Mouse (Mus musculus) forebrain, embryonic 10.5 days (tissue): ENCODE results near the gene Trcg1. TPM values are rescaled to one million over a fixed set of nuclear protein-coding genes. Genes with fewer than 3 reads are reported as not detected.
A peak's percentile ranks its signal among the peaks of the same experiment; 100 is the strongest.

Experiments used
- DNase-seq: peaks from one replicate; pipeline ENCODE4 v3.0.0-alpha.2; 2017; ENCODE audit warnings: low spot score; ENCODE audit errors: extremely low spot score
- H3K27ac ChIP-seq: fragments of 300-500 bp; sonication (generic); 2 replicates; pipeline ENCODE4 v1.5.1; 2016; ENCODE audit warnings: mild to moderate bottlenecking
- H3K27me3 ChIP-seq: fragments of 300-500 bp; sonication (generic); 2 replicates; pipeline ENCODE4 v1.6.1; 2016; ENCODE audit warnings: mild to moderate bottlenecking; ENCODE audit not compliant: poor library complexity, severe bottlenecking
- H3K36me3 ChIP-seq: fragments of 300-500 bp; sonication (generic); replicated peaks from 2 replicates; pipeline ENCODE4 v1.6.1; 2016; ENCODE audit warnings: mild to moderate bottlenecking, moderate library complexity
- H3K4me1 ChIP-seq: fragments of 300-500 bp; sonication (generic); 2 replicates; pipeline ENCODE4 v1.6.1; 2016
- H3K4me3 ChIP-seq: fragments of 300-500 bp; sonication (generic); 2 replicates; pipeline ENCODE4 v1.5.1; 2016; ENCODE audit warnings: mild to moderate bottlenecking, moderate library complexity
- H3K9me3 ChIP-seq: fragments of 300-500 bp; sonication (generic); 2 replicates; pipeline ENCODE4 v1.6.1; 2016; ENCODE audit warnings: mild to moderate bottlenecking, moderate library complexity
- WGBS: fragments of 180-500 bp; shearing (Covaris S2); methylation state at CpG from one replicate; pipeline ENCODE4 v1.1.7; 2016; 5-methylcytosine and 5-hydroxymethylcytosine counted together
- polyA plus RNA-seq: library from polyadenylated mRNA; unstranded; fragments of >200 nt; fragmentation: Nextera tagmentation; extraction: Ambion mirVana; gene quantifications from 2 replicates; pipeline ENCODE4 v1.2.1, GENCODE M21; 2016

Gene Trcg1
- polyA plus RNA-seq, 1 experiment from 2014 or later: 0.05 TPM

DNA sequence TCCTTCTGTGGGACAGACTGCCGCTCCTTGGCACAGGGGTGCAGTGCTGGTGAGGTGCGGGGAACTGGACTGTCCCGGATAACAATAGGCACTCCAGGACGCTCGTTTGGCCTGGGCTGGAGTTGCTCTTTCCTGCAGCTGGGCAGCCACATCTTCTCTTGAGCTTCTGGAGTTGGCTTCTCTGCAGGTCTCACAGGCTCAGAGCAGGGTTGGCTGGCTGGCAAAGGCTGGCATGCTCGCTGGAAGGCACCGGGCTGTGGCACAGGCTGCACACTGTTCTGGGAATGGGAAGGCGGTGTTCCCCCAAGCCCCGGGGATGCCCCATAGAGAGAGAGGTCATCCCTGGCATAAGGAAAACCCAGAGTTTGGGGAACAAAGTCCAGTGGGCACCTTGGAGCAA lies 21.3 kb downstream of the Trcg1 start:
- DNase-seq: no peak
- Histone ChIP-seq H3K9me3 (no peaks in the 10 kb centered on the region), H3K36me3 (peaks cover 64% of the 10 kb centered on the region), H3K4me1 (peaks cover 31% of the 10 kb centered on the region), H3K4me3 (no peak overlapping the region), H3K27me3 (peaks cover 12% of the 10 kb centered on the region), H3K27ac (no peak overlapping the region)
- 93% methylated on average over 9 of the region's 9 CpGs for WGBS

DNA sequence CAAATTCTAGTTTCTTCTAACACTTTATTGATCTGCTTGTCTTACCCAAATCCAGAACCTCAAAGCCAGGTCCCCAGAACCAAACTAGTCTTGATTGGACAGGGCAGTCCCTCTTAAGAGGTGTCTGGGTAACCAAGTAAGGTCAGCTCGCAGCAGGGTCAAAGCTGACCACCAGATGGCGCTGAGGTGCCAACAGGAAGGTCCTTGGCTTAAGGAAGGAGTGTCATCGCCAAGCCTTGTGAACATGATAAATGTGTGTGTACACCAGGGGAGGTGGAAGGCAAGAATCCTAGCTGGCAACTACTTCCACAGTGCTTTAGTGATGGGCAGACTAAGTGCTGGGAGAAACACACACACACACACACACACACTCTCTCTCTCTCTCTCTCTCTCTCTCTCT lies 23.4 kb downstream of the Trcg1 start:
- Histone ChIP-seq H3K27me3 (peaks cover 33% of the 10 kb centered on the region), H3K27ac (no peak overlapping the region), H3K4me3 (no peak overlapping the region), H3K9me3 (no peaks in the 10 kb centered on the region), H3K4me1 (peaks cover 46% of the 10 kb centered on the region), H3K36me3 (peaks cover 43% of the 10 kb centered on the region)
- 14% methylated on average over 3 of the region's 3 CpGs for WGBS
- peak; percentile 85 for DNase-seq

- peaks cover 31% of the 10 kb centered on the region for H3K36me3 ChIP-seq
- H3K27ac ChIP-seq: peak overlapping the region; percentile 93; the same call in 1 of the 2 replicates
- no peak for DNase-seq
- H3K9me3 ChIP-seq: no peaks in the 10 kb centered on the region
- peak overlapping the region; percentile 92 for H3K4me3 ChIP-seq
- peaks cover 45% of the 10 kb centered on the region for H3K27me3 ChIP-seq
- peaks cover 58% of the 10 kb centered on the region for H3K4me1 ChIP-seq
- WGBS: 21% methylated on average over 12 of the region's 12 CpGs
Measured at GRCm38 (mm10) chr9:57260940-57261339, 24.6 kb downstream of the Trcg1 start.

DNA sequence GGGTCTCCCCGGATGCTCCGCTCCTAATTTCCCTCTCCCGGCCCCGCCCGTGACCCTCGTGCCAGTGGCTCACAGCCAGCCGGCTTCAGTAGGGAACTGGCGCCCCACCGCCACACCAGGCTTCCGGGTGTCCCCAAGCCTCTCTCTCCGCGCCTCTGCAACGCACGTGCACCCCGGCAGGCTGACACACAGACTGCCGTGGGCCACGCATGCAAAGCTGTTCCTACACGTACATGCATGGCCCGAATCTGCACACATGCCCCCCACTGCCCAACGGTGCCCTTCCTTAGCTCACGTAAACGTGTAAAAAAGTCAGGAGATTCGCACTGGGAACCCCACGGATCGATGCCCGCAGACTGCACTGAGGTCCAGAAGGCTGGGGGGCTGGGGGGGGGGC lies 25.2 kb downstream of the Trcg1 start:
- under 1% methylated on average over 26 of the region's 26 CpGs for WGBS
- Histone ChIP-seq H3K27ac (peak overlapping the region; percentile 93), H3K4me3 (peak overlapping the region; percentile 92), H3K4me1 (peaks cover 60% of the 10 kb centered on the region), H3K36me3 (peaks cover 25% of the 10 kb centered on the region), H3K9me3 (no peaks in the 10 kb centered on the region), H3K27me3 (peaks cover 51% of the 10 kb centered on the region)
- peak; percentile 41 for DNase-seq

DNA sequence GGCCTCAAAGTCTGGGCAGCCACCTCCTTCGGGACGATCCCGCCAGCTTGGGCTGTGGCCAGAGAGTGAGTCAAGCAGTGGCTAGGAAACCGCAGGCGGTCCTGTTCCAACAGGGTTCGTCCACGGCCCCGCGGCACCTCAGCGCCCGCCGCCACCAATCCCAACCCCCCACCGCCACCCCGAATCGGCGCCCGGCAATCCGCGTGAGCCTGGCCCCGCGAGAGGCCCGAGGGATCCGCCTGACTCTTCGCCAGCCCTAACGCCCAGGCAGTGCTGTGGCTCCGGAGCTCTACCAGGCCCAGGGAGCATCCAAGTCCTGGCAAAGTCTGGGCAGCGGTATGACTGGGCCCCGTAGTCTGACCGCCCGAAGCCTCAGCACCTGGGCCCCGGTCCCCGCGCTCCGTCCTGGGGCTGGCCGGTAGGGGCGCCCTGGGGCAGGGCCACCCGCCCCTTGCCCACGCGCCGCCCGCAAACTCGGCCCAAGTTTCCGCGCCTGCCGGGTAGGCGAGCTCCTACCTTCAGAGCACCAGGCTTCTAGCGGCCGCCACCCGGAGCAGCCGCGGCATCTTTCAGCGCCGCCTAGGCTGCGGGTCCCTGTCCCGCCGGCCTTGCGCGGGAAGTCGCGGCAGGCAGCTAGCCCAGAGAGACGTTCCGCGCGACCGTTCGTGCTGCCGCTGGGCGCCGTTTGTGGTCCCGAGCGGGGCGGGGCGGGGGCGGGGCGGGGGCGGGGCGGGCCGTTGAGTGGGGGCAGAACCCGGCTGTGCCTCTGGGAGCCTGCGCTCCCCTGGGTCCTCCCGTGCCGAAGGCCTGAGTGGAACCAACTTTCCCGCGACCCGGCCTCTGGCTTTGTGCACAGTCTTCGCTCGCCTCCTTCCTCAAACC lies 25.8 kb downstream of the Trcg1 start, which contains the start of gene 1700017B05Rik:
TSS of gene 1700017B05Rik (minus strand) at position 700 of the 882 bp plus-strand sequence.
- no peaks in the 10 kb centered on the region for H3K9me3 ChIP-seq
- H3K27me3 ChIP-seq: peaks cover 54% of the 10 kb centered on the region
- peak; percentile 78 for DNase-seq
- peak within 1 kb of the TSS; percentile 92 for H3K4me3 ChIP-seq
- WGBS: 0% methylated on average over 87 of the region's 87 CpGs
- H3K4me1 ChIP-seq: peaks cover 67% of the 10 kb centered on the region
- peak within 1 kb of the TSS; percentile 93 for H3K27ac ChIP-seq
- H3K36me3 ChIP-seq: peaks cover 18% of the 10 kb centered on the region

DNA sequence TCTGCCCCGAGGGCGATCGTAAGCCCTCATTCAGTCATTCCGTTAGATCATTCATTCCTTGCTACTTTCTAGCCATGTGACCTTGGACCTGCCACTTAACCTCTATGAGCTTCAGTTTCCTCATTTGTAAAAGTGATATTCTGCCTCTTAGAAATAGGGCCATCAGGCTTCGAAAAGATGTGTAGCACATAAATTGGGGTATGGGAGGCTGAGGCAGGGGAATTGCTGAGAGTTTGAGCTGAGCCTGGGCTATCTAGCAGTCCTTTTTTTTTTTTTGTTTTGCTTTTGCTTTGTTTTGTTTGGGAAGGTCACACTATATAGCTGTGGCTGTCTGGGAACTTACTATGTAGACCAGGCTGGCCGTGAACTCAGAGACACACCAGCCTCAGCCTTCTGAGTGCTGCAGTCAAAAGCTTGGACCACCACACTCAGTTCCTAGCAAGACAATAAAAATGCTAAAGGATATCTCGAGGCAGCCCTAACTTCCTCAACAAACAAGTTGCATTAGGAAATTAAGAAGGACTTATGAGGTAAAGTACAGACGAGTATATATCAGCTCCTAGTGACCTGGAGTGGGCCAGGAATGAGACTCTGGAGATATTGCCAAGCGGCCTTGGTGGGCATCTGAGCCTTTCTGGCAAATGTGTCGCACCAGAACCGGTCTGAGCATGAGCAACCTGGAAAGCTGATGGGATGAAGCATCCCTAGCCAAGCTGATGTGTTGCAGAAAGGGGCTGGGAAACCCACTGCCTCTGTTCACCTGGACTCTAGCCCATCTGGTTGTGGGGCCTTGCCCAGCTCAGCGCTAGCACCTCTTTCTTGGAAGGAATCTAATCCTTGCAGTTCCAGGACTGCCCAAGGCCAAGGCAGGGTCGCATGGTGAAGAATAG lies 26.7 kb downstream of the Trcg1 start:
- H3K27me3 ChIP-seq: peaks cover 54% of the 10 kb centered on the region
- 55% methylated on average over 13 of the region's 13 CpGs for WGBS
- peak overlapping the region; percentile 92 for H3K4me3 ChIP-seq
- peak overlapping the region; percentile 93 for H3K27ac ChIP-seq
- H3K4me1 ChIP-seq: peaks cover 76% of the 10 kb centered on the region
- H3K9me3 ChIP-seq: no peaks in the 10 kb centered on the region
- H3K36me3 ChIP-seq: peaks cover 10% of the 10 kb centered on the region
- DNase-seq: no peak

DNA sequence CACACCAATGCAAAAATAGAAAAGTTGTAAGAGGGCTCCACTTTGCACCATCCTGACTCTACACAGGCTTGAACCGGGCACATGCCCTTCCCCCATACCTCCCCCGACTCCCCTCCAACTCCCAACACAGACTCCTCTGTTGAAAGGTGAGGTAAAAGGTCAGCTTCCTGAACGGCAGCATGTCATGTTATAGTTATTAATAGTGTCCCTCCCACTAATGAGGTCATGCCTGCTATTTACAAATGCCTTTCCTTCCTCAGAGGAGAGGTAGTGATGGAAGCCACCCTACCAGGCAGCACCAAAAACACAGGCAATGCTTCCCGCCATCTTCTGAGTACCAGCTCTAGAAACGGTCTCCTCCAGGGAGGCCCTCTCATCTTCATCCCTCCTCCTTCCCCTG lies 28.8 kb downstream of the Trcg1 start:
- no peak for DNase-seq
- peaks cover 64% of the 10 kb centered on the region for H3K27me3 ChIP-seq
- H3K9me3 ChIP-seq: no peaks in the 10 kb centered on the region
- WGBS: 59% methylated on average over 5 of the region's 5 CpGs
- peaks cover 93% of the 10 kb centered on the region for H3K4me1 ChIP-seq
- H3K4me3 ChIP-seq: no peak overlapping the region
- H3K36me3 ChIP-seq: no peaks in the 10 kb centered on the region
- no peak overlapping the region for H3K27ac ChIP-seq

DNA sequence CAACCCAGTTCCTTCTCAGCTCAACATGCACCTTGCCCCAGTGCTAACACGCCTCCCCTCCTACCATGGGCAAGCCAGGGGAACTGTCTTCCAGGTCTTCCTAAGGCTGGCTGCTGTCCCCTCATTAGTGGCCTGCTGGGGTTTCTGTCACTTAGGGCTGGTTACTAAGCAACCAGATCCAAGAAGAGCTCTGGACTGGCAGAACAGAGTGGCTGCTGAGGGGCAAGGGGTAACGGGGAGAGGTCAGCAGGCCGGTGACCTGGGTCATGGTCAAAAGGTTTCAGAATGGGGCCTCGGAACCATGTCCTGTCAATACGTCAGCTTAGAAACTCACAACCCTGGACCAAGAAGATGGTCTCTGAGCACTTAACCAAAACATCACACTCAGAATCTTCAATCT lies 31.1 kb downstream of the Trcg1 start:
- peaks cover 90% of the 10 kb centered on the region for H3K4me1 ChIP-seq
- peak overlapping the region; percentile 26; the same call in 1 of the 2 replicates for H3K27ac ChIP-seq
- DNase-seq: peak; percentile 33
- no peaks in the 10 kb centered on the region for H3K36me3 ChIP-seq
- no peaks in the 10 kb centered on the region for H3K9me3 ChIP-seq
- H3K27me3 ChIP-seq: peaks cover 63% of the 10 kb centered on the region
- H3K4me3 ChIP-seq: no peak overlapping the region
- 10% methylated on average over 5 of the region's 5 CpGs for WGBS

- Histone ChIP-seq H3K4me1 (peaks cover 88% of the 10 kb centered on the region), H3K27ac (0 out of 2 replicates have a peak overlapping the region, but pooled peaks have one; percentile 26), H3K36me3 (no peaks in the 10 kb centered on the region), H3K9me3 (no peaks in the 10 kb centered on the region), H3K4me3 (no peak overlapping the region), H3K27me3 (peaks cover 59% of the 10 kb centered on the region)
- no peak for DNase-seq
- WGBS: 27% methylated on average over 10 of the region's 10 CpGs
Measured at GRCm38 (mm10) chr9:57268078-57268477, 31.7 kb downstream of the Trcg1 start.

- WGBS: 3% methylated on average over 3 of the region's 3 CpGs
- H3K27ac ChIP-seq: peak overlapping the region; percentile 68; the same call in 1 of the 2 replicates
Measured at GRCm38 (mm10) chr9:57268575-57268974, 32.2 kb downstream of the Trcg1 start.

DNA sequence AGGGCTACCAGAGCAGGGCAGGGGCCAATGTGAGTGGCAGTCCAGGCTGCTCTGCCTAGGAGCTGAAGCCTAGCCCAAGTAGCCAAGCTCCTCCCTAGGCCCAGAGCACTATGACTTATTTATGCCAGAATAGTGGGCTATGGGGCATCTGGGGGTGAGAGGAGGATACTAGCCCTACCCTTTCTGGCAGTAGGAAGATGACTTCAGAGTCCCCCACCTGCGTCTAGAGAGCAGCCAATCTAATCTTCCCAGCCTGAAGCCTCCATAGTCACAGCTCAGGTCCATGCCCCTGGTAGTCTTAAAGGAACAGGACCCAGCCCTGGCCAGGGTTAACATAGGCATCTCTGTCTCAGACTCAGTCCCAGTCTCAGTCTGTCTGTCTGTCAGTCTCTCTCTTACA lies 33.0 kb downstream of the Trcg1 start:
- H3K4me3 ChIP-seq: no peak overlapping the region
- H3K27me3 ChIP-seq: peaks cover 46% of the 10 kb centered on the region
- peaks cover 91% of the 10 kb centered on the region for H3K4me1 ChIP-seq
- no peaks in the 10 kb centered on the region for H3K36me3 ChIP-seq
- no peaks in the 10 kb centered on the region for H3K9me3 ChIP-seq
- DNase-seq: no peak
- peak overlapping the region; percentile 68 for H3K27ac ChIP-seq
- WGBS: 39% methylated on average over 1 of the region's 1 CpGs

More at GRCm38 (mm10) chr9:57268575-57268974, 32.2 kb downstream of the Trcg1 start:
- Histone ChIP-seq H3K4me1 (peaks cover 86% of the 10 kb centered on the region), H3K9me3 (no peaks in the 10 kb centered on the region), H3K4me3 (no peak overlapping the region), H3K27me3 (peaks cover 54% of the 10 kb centered on the region), H3K36me3 (no peaks in the 10 kb centered on the region)
- DNase-seq: peak; percentile 53

DNA sequence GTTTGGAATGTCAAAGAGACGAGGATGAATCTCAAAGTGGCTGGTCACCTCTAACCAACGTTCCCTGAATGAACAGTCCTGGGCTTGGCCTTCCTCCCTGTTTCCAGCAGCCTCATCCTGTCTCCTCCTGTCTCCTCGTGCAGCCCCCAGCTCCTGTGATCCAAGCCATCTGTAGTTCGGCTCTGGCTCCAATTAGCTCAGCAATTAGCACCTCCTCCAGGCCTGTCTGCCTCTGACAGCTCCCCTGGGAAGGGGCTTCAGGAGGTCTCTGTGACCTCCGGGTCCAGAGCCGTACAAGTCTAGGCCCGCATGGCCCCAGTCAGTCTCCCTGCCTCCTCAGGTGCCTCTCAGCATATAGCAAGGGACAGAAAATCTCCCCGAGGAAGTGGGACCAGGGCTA lies 34.0 kb downstream of the Trcg1 start:
- H3K9me3 ChIP-seq: no peaks in the 10 kb centered on the region
- peak overlapping the region; percentile 68; the same call in 1 of the 2 replicates for H3K27ac ChIP-seq
- WGBS: 25% methylated on average over 8 of the region's 8 CpGs
- peaks cover 36% of the 10 kb centered on the region for H3K27me3 ChIP-seq
- H3K4me1 ChIP-seq: peaks cover 81% of the 10 kb centered on the region
- no peak overlapping the region for H3K4me3 ChIP-seq
- no peak for DNase-seq
- H3K36me3 ChIP-seq: no peaks in the 10 kb centered on the region
